Comparison of ENCODE assay signal across 11 mouse cellular contexts in the genomic region with DNA sequence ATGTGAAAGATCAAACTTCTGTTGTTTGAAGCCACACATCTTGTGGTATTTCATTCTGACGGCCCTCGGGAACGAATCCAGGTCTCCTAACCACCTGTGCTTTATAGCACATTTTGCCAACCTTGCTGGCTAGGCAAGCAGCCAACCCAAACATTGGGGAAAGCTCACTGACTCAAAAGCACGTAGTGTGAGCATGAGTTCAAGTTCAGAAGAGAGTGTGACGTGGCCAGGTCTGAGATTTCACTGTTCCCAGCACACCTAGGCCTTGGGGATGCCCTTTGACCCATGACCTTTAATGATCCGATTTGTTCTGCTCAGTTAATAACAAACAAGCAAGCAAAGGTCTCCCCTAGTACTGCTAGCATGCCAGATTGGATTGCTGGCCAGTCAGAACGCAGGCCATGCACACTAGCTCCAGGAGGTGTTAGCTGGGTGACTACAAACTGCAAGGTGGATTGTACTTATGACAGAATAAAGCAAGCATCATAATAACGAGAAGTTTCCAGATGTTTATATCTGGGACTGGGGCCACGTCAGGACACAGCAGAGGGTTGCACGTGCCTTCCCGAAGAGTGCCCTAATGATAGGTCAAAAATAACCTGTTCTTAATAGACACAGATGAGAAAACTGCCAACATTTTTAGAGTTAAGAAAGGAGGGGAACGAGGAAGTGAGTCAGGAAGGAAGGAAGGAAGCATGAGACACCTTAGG. TPM values are rescaled to one million over a fixed set of nuclear protein-coding genes. Genes with fewer than 3 reads are reported as not detected.
A peak's percentile ranks its signal among the peaks of the same experiment; 100 is the strongest.
DNase-seq lines count a peak whose midpoint lies in the region; TF ChIP-seq lines count a peak whose summit lies in the region.
"Had no signal": no experiment of that assay in that cellular context is flagged by ENCODE, and none has a peak within 500 bp of the region (broad histone marks: within the 10 kb centered on the region; RNA-seq: fewer than 3 reads in every experiment).

No protein-coding gene starts in this region.

- peak; percentile 22 to 26 for DNase-seq in cerebellum, postnatal 10 days
- no peak for DNase-seq in cerebellum, adult 18-20 months
- peak; percentile 61 to 64 for DNase-seq in lung, adult 18-20 months
- no peak for DNase-seq in lung, postnatal 25 days (ENCODE audit: low spot score)
- peak; percentile 92 for DNase-seq in kidney, adult 9 months
- no peak for DNase-seq in thymus, adult 2 months
- DNase-seq in layer of hippocampus, adult 9-11 months, result no peak
- DNase-seq: thymus, postnatal 25 days had no signal

- no peak overlapping the region for H3K4me3 ChIP-seq in macrophage (ENCODE audit: inconsistent target)
- H3K4me3 ChIP-seq in thymus, adult 2 months (ENCODE audit: control insufficient read depth, insufficient read depth, low read length), result no peak overlapping the region
- H3K4me3 ChIP-seq: forebrain, embryonic 12.5 days; midbrain, embryonic 10.5 days had no signal

- no peak for TF ChIP-seq CTCF in thymus, adult 2 months (IDR thresholded peaks at IDR 0.05; ENCODE audit: borderline replicate concordance, control insufficient read depth, extremely low read depth, insufficient read depth, low read length, poor library complexity)

- peaks cover 16% of the 10 kb centered on the region for H3K79me2 ChIP-seq in macrophage (ENCODE audit: inconsistent target)

- no peaks in the 10 kb centered on the region for H3K36me3 ChIP-seq in macrophage (ENCODE audit: inconsistent target)
- H3K36me3 ChIP-seq in thymus, adult 2 months (ENCODE audit: control insufficient read depth, insufficient read depth, low read length), result no peaks in the 10 kb centered on the region
- H3K36me3 ChIP-seq: forebrain, embryonic 12.5 days; midbrain, embryonic 10.5 days had no signal

- peaks cover 6% of the 10 kb centered on the region; the same call in 1 of the 2 replicates for H3K4me1 ChIP-seq in thymus, adult 2 months (replicated peaks; ENCODE audit: control insufficient read depth, insufficient read depth, low read length)

- WGBS in macrophage (ENCODE audit: missing documents), result 72% methylated on average over 12 of the region's 12 CpGs
- 82% methylated on average over 12 of the region's 12 CpGs for WGBS in thymus, adult 2 months

- H3K27ac ChIP-seq in macrophage, result peak overlapping the region; percentile 24
- H3K27ac ChIP-seq in thymus, adult 2 months (ENCODE audit: control insufficient read depth, insufficient read depth, low read length), result no peak overlapping the region
- H3K27ac ChIP-seq: forebrain, embryonic 12.5 days; midbrain, embryonic 10.5 days had no signal

- no peaks in the 10 kb centered on the region for H3K27me3 ChIP-seq in thymus, adult 2 months (ENCODE audit: control insufficient read depth, insufficient read depth, low read length)

- TF ChIP-seq POLR2A in thymus, adult 2 months (IDR thresholded peaks at IDR 0.05; ENCODE audit: control insufficient read depth, extremely low read depth, insufficient read depth, low read length, poor library complexity), result no peak

RNA-seq across cellular contexts. Expression of gene Slc25a13, which starts 2.8 kb away (rescaled TPM):
- 10 to 100 TPM in 23 of 26 experiments, 1 to 10 TPM in 3; 8.5 to 69.6 (median 23.8) TPM for total RNA-seq in macrophage (2018; cell fraction: chromatin; rRNA removed)
- total RNA-seq in macrophage (2018; cell fraction: cytosol; rRNA removed), result 10 to 100 TPM in 21 of 26 experiments, 1 to 10 TPM in 5; 8.1 to 23.8 (median 13.5) TPM
- total RNA-seq in macrophage (2018; cell fraction: nucleus; rRNA removed), result 10 to 100 TPM in 21 of 26 experiments, 1 to 10 TPM in 5; 5.2 to 51.3 (median 12.8) TPM
- 10.8 to 29.1 TPM (median 16.8 TPM) in 3 replicates for polyA plus RNA-seq in macrophage (2018)
- polyA plus RNA-seq in thymus, adult 2 months (2012; rRNA removed), result 6.0 and 9.2 TPM in 2 replicates

Comparison
In these comparisons a context has a peak if more than half of its experiments do, and no peak if none do; other contexts are left out.
1. DNase-seq: peak in cerebellum, postnatal 10 days (2 of 2), lung, adult 18-20 months (2 of 2) and kidney, adult 9 months (single experiment); none in cerebellum, adult 18-20 months (0 of 2), lung, postnatal 25 days (single experiment), thymus, adult 2 months (single experiment) and layer of hippocampus, adult 9-11 months (single experiment).